Mouse (Mus musculus) gastrocnemius, postnatal 14 days (tissue): Measurements from ENCODE around the gene Ttll12. TPM values are rescaled to one million over a fixed set of nuclear protein-coding genes. Genes with fewer than 3 reads are reported as not detected.

Experiments used
- DNase-seq: peaks from one replicate; pipeline ENCODE4 v3.0.0; 2021; ENCODE audit warnings: mixed read lengths
- intact Hi-C: fragments of 180-260 bp; cut with DNase I; formaldehyde crosslinking; loops from one replicate; pipeline ENCODE4 v1.15.1; 2025; ENCODE audit warnings: low total_unique reads
- long read RNA-seq, 2 experiments: library from polyadenylated mRNA; stranded (forward); transcript quantifications; one replicate each; pipeline ENCODE4 v2.0.0; 2021
- total RNA-seq, 2 experiments: library from RNA; stranded (reverse); gene quantifications; 2 replicates each; pipeline ENCODE4 v1.2.3; 2021

The Ttll12 gene
- total RNA-seq, result 1 to 10 TPM; 6.3 to 8.3 TPM
- long read RNA-seq, experiment 1, transcript Ttll12-201 (14 exons, 3,774 nt), result major isoform, 18 of 21 reads
- long read RNA-seq, experiment 1, partial matches to known transcripts, result 2 of 21 reads
- long read RNA-seq, experiment 1, other reads (novel, unspliced or antisense), result 1 of 21 reads
- long read RNA-seq, experiment 2, transcript Ttll12-201 (14 exons, 3,774 nt), result major isoform, 17 of 18 reads
- long read RNA-seq, experiment 2, partial matches to known transcripts, result 1 of 18 reads
- long read RNA-seq, experiment 2, other reads (novel, unspliced or antisense), result 0 of 18 reads

DNA sequence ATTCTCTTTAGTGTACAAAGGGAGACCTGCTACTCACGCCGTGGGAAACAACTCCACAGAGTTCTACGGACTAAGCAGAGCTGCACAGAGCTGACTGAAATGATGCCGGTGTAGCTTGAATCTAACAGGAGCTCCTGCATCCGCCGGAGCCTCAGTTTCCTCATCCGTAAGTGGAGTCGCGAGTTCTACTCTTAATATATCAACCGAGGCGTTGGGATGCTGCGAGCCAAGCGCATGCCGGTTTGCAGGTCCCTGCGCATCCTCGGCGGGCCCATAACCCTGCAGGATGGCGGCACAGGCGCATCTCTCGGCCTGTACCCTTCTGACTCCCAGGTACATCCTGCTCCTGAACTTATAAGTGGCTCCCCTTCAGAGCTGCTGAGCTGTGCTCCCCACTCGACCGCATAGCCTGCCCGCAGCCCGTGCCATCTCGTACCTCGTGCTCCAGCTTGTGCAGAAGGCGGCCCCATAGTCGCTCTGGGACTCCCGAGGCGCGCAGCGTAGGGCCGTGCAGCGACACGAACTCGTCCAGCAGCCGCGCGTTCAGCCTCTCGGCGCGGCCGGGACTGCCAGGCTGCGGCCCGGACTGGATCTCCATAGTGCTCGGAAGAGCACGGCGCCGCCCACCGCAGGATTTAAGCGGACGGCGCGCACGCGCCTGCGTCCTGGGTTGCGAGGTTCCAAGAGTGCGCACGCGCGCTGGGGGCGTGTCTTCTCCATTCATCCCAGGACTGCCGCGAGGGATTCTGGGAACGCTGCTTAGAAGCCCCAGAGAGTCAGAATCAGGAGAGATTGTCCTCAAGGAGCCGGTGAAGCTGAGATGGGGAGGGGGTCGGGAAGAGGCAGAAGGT, at the start of gene Ttll12:
TSS of gene Ttll12 (minus strand) at position 645 of the 851 bp plus-strand sequence.
- peak; percentile 94 for DNase-seq
- intact Hi-C loops, result no loop called here

DNA sequence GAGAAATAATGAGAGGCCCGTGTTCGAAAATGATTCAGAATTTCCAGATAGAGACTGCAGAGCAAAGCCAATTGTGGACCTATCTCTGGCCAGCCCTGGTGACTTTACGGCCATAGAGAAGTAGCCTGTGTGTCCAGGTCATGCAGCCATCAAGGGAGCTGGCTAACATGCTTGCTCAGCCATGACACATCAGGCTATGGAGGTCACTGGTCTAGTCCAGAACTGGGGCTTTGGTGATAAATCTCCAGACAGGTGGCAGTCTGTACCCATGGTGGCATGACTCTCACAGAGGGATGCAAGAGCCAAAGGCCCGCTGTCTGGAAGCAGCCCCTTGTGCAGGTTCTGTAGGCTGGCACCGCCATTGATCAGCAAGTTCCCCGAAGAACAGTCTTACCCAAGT, 47.6 kb upstream of the Ttll12 start:
- intact Hi-C loops, result no loop called here
- DNase-seq, result no peak

DNA sequence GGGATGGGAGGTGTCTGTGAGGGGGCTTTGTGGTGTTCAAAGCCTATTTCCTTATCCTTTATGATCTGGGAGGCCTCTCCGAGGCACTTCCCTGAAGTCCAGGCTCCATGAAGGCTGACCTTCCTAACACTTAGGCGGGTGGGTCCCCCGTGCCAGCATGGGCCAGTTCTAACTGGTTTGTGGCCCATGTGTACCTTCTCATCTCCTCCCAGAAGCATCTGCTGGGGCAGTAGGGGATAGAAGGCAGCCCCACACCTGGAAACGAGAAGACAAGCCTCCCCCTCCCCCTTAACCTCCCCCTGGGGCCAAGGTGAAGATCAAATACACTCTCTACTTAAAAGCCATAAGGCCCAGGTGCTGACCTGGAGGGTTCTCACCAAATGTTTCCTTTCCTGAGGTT, 45.3 kb upstream of the Ttll12 start:
- intact Hi-C loops, result no loop called here
- DNase-seq, result no peak

DNA sequence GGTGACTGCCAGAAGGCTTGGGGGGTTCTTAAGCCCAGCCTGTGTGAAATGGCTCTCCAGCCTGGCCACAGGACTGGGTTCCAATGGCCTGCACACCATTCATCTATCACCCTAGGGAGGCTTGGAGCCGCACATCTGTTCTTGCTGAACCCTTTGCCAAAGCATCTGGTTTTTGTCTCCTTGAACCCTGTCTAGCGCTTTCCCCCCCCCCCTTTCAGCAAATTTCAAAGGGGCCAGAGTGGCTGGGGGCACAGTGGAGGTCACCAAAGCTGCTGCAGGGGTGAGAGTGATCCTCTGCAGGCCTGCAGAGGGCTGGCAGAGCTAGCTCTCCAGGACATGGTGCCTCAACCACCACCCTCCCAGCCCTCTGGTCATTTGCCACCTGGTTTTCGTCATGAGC, 44.2 kb upstream of the Ttll12 start:
- intact Hi-C loops, result loop anchor here (10.0 kb wide), 2 partner anchors 86 to 116 kb away; partner anchors contain the start of gene Scube1
- peak; percentile 31 for DNase-seq

DNA sequence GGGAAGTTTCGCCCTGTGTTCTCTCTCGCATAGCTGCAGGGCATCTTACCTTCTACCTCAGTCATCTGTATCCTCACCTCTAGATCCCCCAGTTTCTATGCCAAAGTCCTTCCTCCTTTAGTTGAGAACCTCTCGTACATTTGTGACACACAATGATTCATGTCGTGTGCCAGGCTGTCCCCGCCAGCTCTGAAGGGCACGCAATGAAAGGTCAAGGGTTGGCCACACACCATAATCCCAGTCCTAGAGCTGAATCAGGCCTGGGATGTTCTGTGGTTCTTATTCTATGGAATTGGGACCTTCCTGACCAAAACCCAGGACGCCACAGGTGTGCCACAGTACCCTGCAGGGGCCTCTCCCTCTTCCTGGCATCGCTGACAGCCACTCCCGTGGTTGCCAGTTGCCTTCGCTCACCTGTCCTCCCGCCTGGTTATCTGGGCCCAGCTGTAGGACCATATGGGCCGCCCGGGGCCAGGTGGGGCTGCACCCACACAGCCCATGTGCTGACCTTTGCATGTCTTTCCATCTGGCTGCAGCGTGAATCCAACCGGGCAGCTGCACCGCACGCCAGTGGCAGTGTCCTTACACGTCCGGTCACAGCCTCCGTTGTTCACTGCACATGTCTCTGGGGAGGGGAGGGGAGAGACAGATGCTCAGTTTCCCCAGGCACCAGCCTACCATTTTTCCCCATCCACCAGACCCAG, 43.4 kb upstream of the Ttll12 start:
- DNase-seq, result no peak
- intact Hi-C loops, result loop anchor here (10.0 kb wide), 2 partner anchors 86 to 116 kb away; partner anchors contain the start of gene Scube1

DNA sequence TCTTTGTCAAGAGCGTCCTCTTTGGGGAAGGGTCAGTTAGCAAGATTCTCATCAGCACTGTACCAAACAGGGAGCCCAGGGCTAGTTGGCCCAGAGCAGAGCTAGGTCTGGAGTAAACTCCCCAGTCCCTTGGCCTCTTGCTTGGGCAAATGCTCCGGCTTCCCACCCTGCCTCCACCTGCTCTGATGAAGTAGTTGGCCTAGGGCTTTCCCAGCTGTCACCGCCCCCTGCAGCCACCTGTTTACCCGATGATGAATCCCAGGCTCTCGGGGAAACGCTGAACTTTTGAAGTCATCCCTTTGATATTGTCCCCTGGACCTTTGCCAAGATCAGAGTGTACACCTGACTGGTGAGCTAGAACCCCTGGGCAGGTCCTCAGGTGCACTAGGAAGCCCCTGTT, 41.8 kb upstream of the Ttll12 start:
- intact Hi-C loops, result loop anchor here (10.0 kb wide), 2 partner anchors 88 to 118 kb away; partner anchors contain the start of gene Scube1
- DNase-seq, result no peak

DNA sequence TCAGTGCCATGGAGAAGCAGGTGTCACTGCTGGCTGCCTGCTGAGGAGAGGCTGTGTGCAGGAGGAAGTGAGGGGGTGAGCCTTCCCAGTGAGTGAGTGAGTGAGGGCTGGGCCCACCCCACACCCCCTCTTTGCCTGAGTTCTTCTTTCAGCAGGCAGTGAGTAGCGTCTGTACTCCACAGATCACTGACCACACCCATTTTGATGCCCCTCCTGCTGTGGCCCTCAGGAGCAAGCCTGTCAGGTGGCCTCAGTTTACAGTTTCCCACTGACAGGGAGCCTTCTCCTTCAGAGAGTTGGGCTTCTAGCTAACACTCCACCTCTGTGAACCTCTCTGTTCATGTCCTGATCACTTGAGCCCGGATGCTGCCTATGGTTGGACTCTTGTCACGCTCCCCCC, 40.3 kb upstream of the Ttll12 start:
- intact Hi-C loops, result loop anchor here (10.0 kb wide), 2 partner anchors 90 to 120 kb away; partner anchors contain the start of gene Scube1
- no peak for DNase-seq

DNA sequence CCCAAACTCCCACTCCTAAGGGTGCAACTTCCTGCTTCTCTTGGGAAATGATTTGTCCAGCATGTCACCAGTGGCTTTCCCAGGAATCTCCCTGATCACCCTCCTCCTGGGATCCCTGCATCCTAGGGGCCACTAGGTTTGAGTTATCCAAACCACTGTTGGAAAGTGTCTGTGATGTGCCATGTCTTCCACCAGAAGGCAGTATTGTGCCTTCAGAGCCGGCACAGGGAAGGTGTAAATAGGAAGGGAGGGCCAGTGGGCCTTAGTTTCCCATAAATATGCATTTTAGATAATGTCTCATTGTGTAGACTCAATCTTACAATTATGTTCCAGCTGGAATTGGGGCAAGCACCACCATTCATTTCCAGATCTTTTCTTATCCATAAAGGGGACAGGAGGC, 39.1 kb upstream of the Ttll12 start:
- intact Hi-C loops, result loop anchor here (10.0 kb wide), 2 partner anchors 91 to 121 kb away; partner anchors contain the start of gene Scube1
- DNase-seq, result no peak

DNA sequence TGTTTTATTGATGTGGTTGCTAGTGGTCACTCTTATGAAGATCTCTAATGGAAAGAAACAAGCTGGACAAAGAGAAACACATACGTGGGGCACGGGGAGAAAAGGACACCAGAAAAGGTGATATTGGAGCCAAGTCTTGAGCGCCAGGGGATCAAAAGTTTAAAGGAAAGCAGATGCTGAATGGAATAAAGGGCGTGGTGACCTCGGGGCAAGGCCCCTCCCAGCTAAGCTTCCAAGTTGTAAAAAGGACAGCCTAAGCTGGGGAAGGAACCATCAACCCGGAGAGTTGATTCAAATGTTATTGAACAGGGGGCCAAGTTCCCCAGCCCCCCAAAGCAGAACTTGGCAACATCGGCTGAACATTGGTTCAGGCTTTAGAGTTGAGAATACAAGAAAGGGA, 36.1 kb upstream of the Ttll12 start:
- intact Hi-C loops, result loop anchor here (10.0 kb wide), 2 partner anchors 94 to 124 kb away; partner anchors contain the start of gene Scube1
- DNase-seq, result no peak

DNA sequence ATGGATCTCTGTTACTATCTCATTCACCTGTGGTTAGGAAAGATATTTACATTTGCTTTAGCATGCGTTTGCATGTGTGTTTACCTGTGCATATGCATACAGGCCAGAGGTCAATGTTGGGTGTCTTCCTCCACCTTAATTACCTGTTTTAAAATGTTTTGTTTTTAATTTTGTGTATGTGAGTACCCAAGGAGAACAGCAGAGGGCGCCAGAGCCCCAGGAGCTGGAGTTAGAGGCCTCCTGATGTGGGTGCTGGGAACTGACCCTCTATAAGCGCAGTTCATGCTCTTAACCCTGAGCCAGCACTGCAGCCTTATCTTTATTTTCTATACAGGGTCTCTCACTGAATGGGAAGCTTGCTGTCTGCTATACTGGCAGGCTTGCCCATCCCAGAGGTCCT, 34.8 kb upstream of the Ttll12 start:
- DNase-seq, result no peak
- intact Hi-C loops, result loop anchor here (10.0 kb wide), 2 partner anchors 95 to 125 kb away; partner anchors contain the start of gene Scube1

DNA sequence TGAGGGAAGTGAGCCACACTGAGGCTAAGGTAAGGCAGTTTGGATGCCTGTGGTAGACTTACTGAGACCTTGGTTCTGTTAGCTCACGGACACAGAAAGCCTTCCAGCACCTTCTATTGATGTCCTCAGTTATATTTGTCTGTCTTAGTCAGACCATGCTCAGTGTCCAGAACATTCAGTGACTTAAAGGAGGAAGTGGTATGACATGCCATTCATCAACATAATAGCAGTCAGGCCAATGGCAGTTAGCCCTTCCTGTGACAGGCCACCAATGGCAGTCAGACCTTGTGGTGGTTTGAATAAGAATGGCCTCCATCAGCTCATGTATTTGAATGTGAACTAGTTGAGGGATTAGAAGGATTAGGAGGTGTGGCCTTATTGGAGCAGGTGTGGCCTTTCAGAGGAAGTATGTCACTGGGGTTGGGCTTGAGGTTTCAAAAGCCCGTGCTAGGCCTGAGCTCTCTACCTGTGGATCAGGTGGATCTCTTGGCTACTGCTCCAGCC, 31.2 kb upstream of the Ttll12 start:
- DNase-seq, result no peak
- intact Hi-C loops, result no loop called here

DNA sequence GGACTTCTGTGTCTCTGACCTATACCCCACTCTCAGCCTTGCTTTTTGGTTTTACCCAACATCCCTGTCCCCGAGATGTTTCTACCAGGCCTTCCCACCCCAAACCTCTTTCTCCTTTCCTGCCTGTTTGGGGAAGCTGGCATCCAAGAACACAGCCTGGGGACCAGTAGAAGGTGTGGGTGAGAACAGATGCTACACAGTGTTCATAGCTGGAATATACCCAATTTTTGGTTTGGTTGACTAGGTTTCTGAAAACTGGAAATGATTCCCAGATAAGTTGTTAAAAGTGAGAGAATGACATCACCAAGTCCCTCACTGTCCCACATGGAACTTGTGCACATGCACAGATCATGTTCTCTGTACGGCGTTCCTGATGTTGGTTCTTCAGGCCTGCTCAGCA, 20.3 kb upstream of the Ttll12 start:
- intact Hi-C loops, result no loop called here
- no peak for DNase-seq

DNA sequence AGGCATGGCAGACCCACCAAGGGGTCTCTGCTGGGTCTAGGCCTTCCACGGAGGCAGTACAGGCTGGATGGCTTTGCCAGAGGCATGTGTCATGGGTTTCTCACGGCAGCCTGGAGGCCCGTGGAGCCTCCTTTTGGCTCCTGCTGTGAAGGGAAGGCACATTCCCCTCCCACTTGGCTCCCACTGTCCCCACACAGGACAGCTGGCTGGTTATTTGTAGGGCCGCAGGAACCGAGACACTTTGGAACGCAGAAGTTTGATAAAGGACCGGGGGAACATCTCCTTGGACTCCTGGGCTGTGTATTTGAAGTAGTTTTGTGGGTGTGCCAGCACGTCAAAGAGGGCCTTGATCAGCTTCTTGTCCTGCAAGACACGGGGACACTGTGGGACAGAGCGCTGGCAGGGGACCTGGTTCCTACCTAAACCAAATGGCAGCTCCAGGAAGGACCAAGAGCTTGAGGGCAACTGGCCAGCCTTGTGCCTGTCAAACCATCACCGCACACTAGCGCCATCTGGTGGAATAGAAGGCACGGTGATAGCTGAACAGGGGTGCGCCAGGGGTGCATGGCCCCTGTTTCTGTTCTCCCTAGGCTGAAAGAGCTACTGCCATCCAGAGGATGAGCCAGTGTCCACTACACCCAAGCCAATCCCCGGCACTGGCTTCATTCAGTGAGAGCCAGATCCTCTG, 12.3 kb upstream of the Ttll12 start:
- intact Hi-C loops, result no loop called here
- DNase-seq, result peak; percentile 79

DNA sequence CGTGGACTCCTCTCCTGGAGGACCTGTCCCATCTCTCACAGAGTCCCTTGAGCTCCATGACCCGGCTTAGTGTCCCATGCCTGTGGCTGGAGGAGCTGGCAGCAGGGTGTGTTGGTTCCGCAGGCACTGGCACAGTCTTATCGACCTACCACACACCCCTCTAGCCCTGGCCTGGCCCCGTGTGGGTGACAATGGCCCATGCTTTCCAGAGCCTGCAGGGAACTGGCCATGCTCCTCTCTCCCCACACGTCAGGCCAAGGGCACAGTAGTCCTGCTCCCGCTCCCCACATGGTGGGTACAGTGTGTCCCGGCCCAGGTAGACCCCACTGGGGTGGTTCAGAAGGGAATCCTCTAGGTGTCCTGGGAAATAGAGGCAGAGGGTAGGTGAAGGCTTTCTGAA, 11.7 kb upstream of the Ttll12 start:
- intact Hi-C loops, result no loop called here
- no peak for DNase-seq

DNA sequence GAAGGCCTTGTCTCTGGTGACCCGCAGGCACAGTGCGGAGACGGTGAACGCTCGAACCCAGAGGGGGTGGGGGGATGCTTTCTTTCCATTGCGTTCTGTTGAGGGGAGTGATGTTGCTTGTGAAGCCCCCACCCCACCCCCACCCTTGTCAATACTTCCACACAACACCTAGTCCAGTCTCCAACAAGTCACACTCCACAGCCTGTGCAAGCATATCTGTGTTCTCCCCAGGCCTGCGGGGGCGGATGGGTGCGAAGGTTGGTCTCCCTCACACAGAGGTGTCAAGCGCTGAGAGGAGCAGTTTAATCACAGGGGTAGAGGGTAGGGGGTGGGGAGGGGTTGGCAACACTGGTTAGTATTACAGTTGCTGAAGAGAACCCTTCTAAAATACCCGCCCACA, 11.3 kb upstream of the Ttll12 start:
- no peak for DNase-seq
- intact Hi-C loops, result no loop called here

DNA sequence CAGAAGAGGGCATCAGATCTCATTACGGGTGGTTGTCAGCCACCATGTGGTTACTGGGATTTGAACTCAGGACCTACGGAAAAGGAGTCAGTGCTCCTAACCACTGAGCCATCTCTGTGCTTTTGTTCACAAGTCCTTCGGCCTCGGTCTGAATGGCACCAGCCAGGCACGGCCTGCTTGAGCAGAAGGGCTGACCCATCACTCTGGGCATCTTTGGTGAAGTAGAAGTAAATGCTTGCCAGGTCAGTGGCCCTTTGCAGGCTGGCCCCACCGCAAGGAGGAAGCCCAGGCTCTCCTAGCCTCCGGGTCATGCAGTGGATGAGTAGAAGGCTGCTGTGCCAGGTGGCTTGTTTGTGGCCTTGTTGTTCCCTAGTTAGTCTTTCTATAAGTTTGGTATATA, 8.5 kb upstream of the Ttll12 start:
- intact Hi-C loops, result no loop called here
- DNase-seq, result no peak

DNA sequence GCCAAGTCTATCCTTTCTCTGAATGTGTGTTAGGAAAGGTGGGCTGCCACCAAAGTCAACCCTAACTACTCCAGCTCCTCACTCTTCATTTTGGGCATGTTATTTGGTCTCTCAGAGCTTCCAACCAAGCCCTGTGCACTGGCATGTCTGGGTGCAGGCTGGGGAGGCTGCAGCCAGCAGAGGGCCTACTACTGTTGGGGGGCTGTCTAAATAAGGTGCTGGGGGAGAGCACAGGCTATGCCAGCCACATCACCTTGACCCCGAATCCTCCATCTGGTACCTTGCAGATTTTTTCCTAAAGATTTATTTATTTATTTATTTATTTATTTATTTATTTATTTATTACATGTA, 8.1 kb upstream of the Ttll12 start:
- DNase-seq, result no peak
- intact Hi-C loops, result no loop called here

DNA sequence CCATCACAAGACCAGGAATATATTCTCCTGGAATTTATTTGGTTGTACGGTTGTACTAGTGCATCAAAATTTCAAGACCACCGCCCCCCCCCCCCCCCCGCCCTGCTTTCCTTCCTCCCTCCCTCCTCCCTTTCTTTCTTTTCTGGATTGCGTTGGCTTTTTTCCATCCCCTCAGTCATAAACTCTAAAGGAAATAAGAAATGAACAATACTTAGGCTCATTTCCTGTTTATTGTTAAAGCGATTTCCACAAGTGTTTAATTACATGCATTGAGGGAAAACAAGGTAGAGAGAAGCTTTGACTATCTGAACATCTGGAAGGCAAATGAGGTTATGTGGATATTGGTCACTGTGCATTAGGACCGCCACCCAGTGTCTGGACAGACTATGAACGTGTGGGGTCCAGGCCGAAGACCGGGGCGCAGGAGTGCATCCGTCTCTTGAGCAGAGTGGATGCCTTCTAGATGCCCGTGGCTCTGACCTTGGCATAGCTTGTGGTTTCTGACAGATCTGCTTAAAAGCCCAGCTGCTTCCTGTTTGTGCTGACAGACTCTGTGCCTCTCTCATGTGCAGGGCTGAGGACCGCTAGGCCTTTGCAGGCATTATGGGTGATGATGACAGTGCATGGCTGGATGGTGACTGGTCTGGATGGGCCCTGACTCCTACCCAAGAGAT, 7.6 kb upstream of the Ttll12 start:
- DNase-seq, result no peak
- intact Hi-C loops, result no loop called here

DNA sequence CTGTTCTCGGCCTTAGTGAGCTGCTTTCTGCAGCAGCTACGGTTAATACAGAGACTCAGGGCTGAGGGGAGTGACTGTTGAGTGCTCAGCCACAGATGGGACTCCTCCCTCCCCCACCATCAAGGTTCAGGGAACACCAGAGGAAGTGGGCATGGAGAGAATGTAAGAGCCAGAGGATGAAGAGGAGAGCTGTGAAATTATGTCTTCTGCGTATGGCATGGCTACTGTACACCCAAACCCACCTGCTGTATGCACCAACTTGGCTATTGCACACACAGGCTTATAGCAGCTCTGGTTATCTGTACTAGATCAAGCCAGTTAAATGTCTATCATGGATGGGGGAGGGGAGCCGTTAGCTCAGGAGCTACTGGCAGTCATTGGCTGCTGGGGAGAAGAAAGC, 6.2 kb upstream of the Ttll12 start:
- intact Hi-C loops, result no loop called here
- DNase-seq, result no peak
